Mouse (Mus musculus): ENCODE measurements around the gene Hes2.

DNA sequence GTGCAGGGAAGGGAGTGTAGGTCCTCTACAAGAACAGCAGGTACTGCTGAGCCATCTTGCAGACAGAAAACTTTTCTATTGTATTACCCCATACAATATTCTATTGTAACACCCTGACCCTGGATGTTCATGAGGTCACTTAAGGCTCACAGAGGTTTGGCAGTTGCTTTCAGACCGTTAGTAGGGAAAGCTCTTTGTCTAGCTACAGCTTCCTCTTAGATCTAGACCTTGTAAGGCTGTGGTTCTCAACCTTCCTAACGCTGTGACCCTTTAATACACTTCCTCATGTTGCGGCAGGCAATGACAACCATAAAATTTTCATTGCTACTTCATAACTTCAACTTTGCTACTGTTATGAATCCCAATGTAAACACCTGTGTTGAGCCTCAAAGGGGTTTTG lies 18.0 kb downstream of the Hes2 start:
- TF ChIP-seq POLR2A (IDR thresholded peaks at IDR 0.05; ENCODE audit: borderline replicate concordance, control insufficient read depth, low read depth, low read length) (no peak), CTCF (IDR thresholded peaks at IDR 0.05; ENCODE audit: control insufficient read depth, insufficient read depth, low read length) (no peak)

Data from bone marrow, adult 2 months (tissue).